Mouse (Mus musculus) liver, embryonic 14.5 days (tissue): ENCODE measurements around the gene Kif14. TPM values are rescaled to one million over a fixed set of nuclear protein-coding genes. Genes with fewer than 3 reads are reported as not detected.
A peak's percentile ranks its signal among the peaks of the same experiment; 100 is the strongest.

ENCODE experiments used
- ATAC-seq: fragments of 200-750 bp; cut with Nextera tagmentation; 2 replicates; pipeline ENCODE4 v1.8.0; 2017; ENCODE audit warnings: moderate number of reproducible peaks, mild to moderate bottlenecking, moderate library complexity; ENCODE audit not compliant: insufficient read depth
- DNase-seq, 3 experiments: peaks; one replicate each; pipeline ENCODE4 v3.0.0-alpha.2; 2012 to 2013; ENCODE audit warnings: low read depth in 3 of 3, low spot score in 3 of 3
- H3K27ac ChIP-seq: fragments of 300-500 bp; sonication (generic); 2 replicates; pipeline ENCODE4 v1.5.1; 2014; ENCODE audit warnings: moderate library complexity, mild to moderate bottlenecking, control low read depth, inconsistent platforms
- H3K27me3 ChIP-seq: fragments of 300-500 bp; sonication (generic); 2 replicates; pipeline ENCODE4 v1.6.1; 2014; ENCODE audit warnings: mild to moderate bottlenecking, low read length, moderate library complexity; ENCODE audit not compliant: control insufficient read depth, insufficient read depth
- H3K36me3 ChIP-seq: fragments of 300-500 bp; sonication (generic); replicated peaks from 2 replicates; pipeline ENCODE4 v1.6.1; 2014; ENCODE audit warnings: low read depth; ENCODE audit not compliant: control insufficient read depth, insufficient read depth
- H3K4me1 ChIP-seq, 2 experiments: fragments of 200-500 bp in 1 of 2; fragments of 300-500 bp in 1 of 2; sonication (generic) in 1 of 2; replicated peaks; 2 replicates each; pipeline ENCODE4 v1.6.1; 2012 to 2014; ENCODE audit warnings: antibody characterized with exemption in 1 of 2, inconsistent platforms in 1 of 2, low read length in 1 of 2; ENCODE audit not compliant: control insufficient read depth in 2 of 2, insufficient read depth in 2 of 2
- H3K4me2 ChIP-seq: fragments of 300-500 bp; sonication (generic); 2 replicates; pipeline ENCODE4 v1.6.1; 2014; ENCODE audit warnings: low read depth, mild to moderate bottlenecking, control low read depth, moderate library complexity
- H3K4me3 ChIP-seq, 2 experiments: fragments of 200-500 bp in 1 of 2; fragments of 300-500 bp in 1 of 2; sonication (generic) in 1 of 2; 2 replicates each; pipeline ENCODE4 v1.5.1; 2012 to 2014; ENCODE audit warnings: low read depth in 2 of 2, low read length in 2 of 2, mild to moderate bottlenecking in 2 of 2, control low read depth in 1 of 2, inconsistent platforms in 1 of 2, moderate library complexity in 1 of 2; ENCODE audit not compliant: insufficient read depth in 1 of 2
- H3K9ac ChIP-seq: fragments of 300-500 bp; sonication (generic); replicated peaks from 2 replicates; pipeline ENCODE4 v1.6.1; 2014; ENCODE audit warnings: mild to moderate bottlenecking, control low read depth, moderate library complexity
- H3K9me3 ChIP-seq: fragments of 300-500 bp; sonication (generic); 2 replicates; pipeline ENCODE4 v1.6.1; 2016; ENCODE audit warnings: low read length, mixed read lengths; ENCODE audit not compliant: control insufficient read depth
- CTCF ChIP-seq: IDR thresholded peaks from 2 replicates; pipeline ENCODE4 v1.5.1; 2016; ENCODE audit warnings: antibody characterized with exemption, low read depth, control low read depth
- EP300 ChIP-seq: IDR thresholded peaks from 2 replicates; pipeline ENCODE4 v1.6.1; 2016; ENCODE audit warnings: antibody characterized with exemption, low read depth
- WGBS: fragments of 180-500 bp; shearing (Covaris S2); extraction: QIAGEN DNeasy Blood & Tissue Kit; methylation state at CpG from one replicate; pipeline ENCODE4 v1.1.7; 2014; ENCODE audit not compliant: insufficient replicate concordance; 5-methylcytosine and 5-hydroxymethylcytosine counted together
- polyA plus RNA-seq, 2 experiments: library from polyadenylated mRNA; depleted of rRNA in 1 of 2; stranded (reverse) in 1 of 2; unstranded in 1 of 2; fragments of >200 nt; fragmentation: Nextera tagmentation in 1 of 2; extraction: Ambion mirVana in 1 of 2; gene quantifications; 2 replicates each; pipeline versions ENCODE4 v1.2.1 to v1.2.3; 2012 to 2014

Gene Kif14
- polyA plus RNA-seq, 2 experiments, result 4.9 to 8.3 TPM

GRCm38 (mm10) chr1:136456741-136457140 is 9.4 kb upstream of the Kif14 start:
- peaks cover 5% of the 10 kb centered on the region for H3K27me3 ChIP-seq
- no peak for DNase-seq
- ATAC-seq, result no peak
- H3K4me3 ChIP-seq, result no peak overlapping the region
- H3K9me3 ChIP-seq, result no peaks in the 10 kb centered on the region
- H3K27ac ChIP-seq, result no peak overlapping the region
- TF ChIP-seq CTCF, result no peak
- no peak for TF ChIP-seq EP300
- no peaks in the 10 kb centered on the region for H3K4me1 ChIP-seq
- no peak overlapping the region for H3K4me2 ChIP-seq
- H3K36me3 ChIP-seq, result no peaks in the 10 kb centered on the region
- H3K9ac ChIP-seq, result no peak overlapping the region
- 66% methylated on average over 6 of the region's 6 CpGs for WGBS

- H3K4me3 ChIP-seq, result no peak overlapping the region
- TF ChIP-seq EP300 (no peak), CTCF (no peak)
- no peaks in the 10 kb centered on the region for H3K4me1 ChIP-seq
- H3K36me3 ChIP-seq, result no peaks in the 10 kb centered on the region
- H3K9ac ChIP-seq, result no peak overlapping the region
- no peak overlapping the region for H3K4me2 ChIP-seq
- ATAC-seq (no peak), DNase-seq (no peak)
- H3K27ac ChIP-seq, result no peak overlapping the region
- no peaks in the 10 kb centered on the region for H3K9me3 ChIP-seq
- 67% methylated on average over 4 of the region's 4 CpGs for WGBS
- peaks cover 5% of the 10 kb centered on the region for H3K27me3 ChIP-seq
Measured at GRCm38 (mm10) chr1:136457403-136457802, 8.7 kb upstream of the Kif14 start.

GRCm38 (mm10) chr1:136458691-136459245 is 7.4 kb upstream of the Kif14 start:
- ATAC-seq, result 0 out of 2 replicates have a peak, but pooled peaks have one; percentile 8
- WGBS, result 27% methylated on average over 9 of the region's 9 CpGs
- H3K4me3 ChIP-seq, result no peak overlapping the region

GRCm38 (mm10) chr1:136462443-136462842 is 3.7 kb upstream of the Kif14 start:
- Histone ChIP-seq H3K36me3 (no peaks in the 10 kb centered on the region), H3K27me3 (no peaks in the 10 kb centered on the region; the same call in 1 of the 2 replicates), H3K4me3 (no peak overlapping the region), H3K9ac (no peak overlapping the region), H3K9me3 (no peaks in the 10 kb centered on the region), H3K4me1 (peaks cover 7% of the 10 kb centered on the region in 2 experiments; a peak in 3 of 4 replicates), H3K27ac (no peak overlapping the region), H3K4me2 (no peak overlapping the region)
- WGBS, result 67% methylated on average over 10 of the region's 10 CpGs
- DNase-seq (no peak), ATAC-seq (no peak)
- TF ChIP-seq EP300 (no peak), CTCF (no peak)

More at GRCm38 (mm10) chr1:136458691-136459245, 7.4 kb upstream of the Kif14 start:
- no peak overlapping the region for H3K9ac ChIP-seq
- no peaks in the 10 kb centered on the region for H3K4me1 ChIP-seq
- TF ChIP-seq CTCF, result peak; percentile 72
- TF ChIP-seq EP300, result no peak
- DNase-seq, result peak; percentile 44 to 67 (median 47)
- peaks cover 5% of the 10 kb centered on the region for H3K27me3 ChIP-seq
- no peaks in the 10 kb centered on the region for H3K36me3 ChIP-seq
- no peak overlapping the region for H3K27ac ChIP-seq
- no peak overlapping the region for H3K4me2 ChIP-seq
- no peaks in the 10 kb centered on the region for H3K9me3 ChIP-seq

GRCm38 (mm10) chr1:136465168-136465567 is 975 bp upstream of the Kif14 start:
- Histone ChIP-seq H3K27me3 (no peaks in the 10 kb centered on the region; the same call in 1 of the 2 replicates), H3K4me3 (no peak overlapping the region), H3K4me1 (peaks cover 10 to 15% of the 10 kb centered on the region in 2 experiments), H3K9me3 (no peaks in the 10 kb centered on the region), H3K27ac (no peak overlapping the region), H3K9ac (no peak overlapping the region), H3K36me3 (peaks cover 25% of the 10 kb centered on the region), H3K4me2 (peak overlapping the region; percentile 82)
- TF ChIP-seq EP300 (no peak), CTCF (0 out of 2 replicates have a peak, but pooled peaks have one; percentile 2)
- no peak for DNase-seq
- no peak for ATAC-seq
